10 mouse cellular contexts compared by ENCODE assay signal in genomic region chr6:28826689-28827389, GRCm38 (mm10). TPM values are rescaled to one million over a fixed set of nuclear protein-coding genes. Genes with fewer than 3 reads are reported as not detected.
DNase-seq lines count a peak whose midpoint lies in the region; ATAC-seq and TF ChIP-seq lines count a peak whose summit lies in the region.
"Had no signal": no experiment of that assay in that cellular context is flagged by ENCODE, and none has a peak within 500 bp of the region (broad histone marks: within the 10 kb centered on the region; RNA-seq: fewer than 3 reads in every experiment).

No protein-coding gene starts in this region.

- no peak overlapping the region for H3K27ac ChIP-seq in lung, embryonic 14.5 days (ENCODE audit: low read depth)
- no peak overlapping the region for H3K27ac ChIP-seq in forebrain, embryonic 11.5 days (ENCODE audit: low read depth, low read length)
- no peak overlapping the region for H3K27ac ChIP-seq in hindbrain, embryonic 12.5 days

- peak; percentile 76 for DNase-seq in lung, embryonic 14.5 days
- DNase-seq in lung, postnatal 25 days (ENCODE audit: low spot score) = no peak
- DNase-seq in forebrain, embryonic 11.5 days (ENCODE audit: low spot score) = no peak
- DNase-seq in ovary, postnatal 14 days (ENCODE audit: low spot score) = no peak
- DNase-seq in layer of hippocampus, adult 9-10 months (ENCODE audit: low spot score) = no peak
- DNase-seq in left cerebral cortex, postnatal 4 days = no peak
- DNase-seq: heart, postnatal 36 days; thymus, postnatal 25 days had no signal

- H3K4me3 ChIP-seq in lung, embryonic 14.5 days (ENCODE audit: low read depth, low read length) = no peak overlapping the region
- H3K4me3 ChIP-seq in forebrain, embryonic 11.5 days (ENCODE audit: low read depth, low read length) = no peak overlapping the region
- peak overlapping the region; percentile 29 for H3K4me3 ChIP-seq in hindbrain, embryonic 12.5 days
- H3K4me3 ChIP-seq in myocyte = no peak overlapping the region

- H3K79me2 ChIP-seq in myocyte (ENCODE audit: control insufficient read depth, insufficient read depth) = peaks cover 4% of the 10 kb centered on the region

- H3K27me3 ChIP-seq in lung, embryonic 14.5 days (ENCODE audit: insufficient read depth, low read length) = peaks cover 15% of the 10 kb centered on the region
- H3K27me3 ChIP-seq in forebrain, embryonic 11.5 days (ENCODE audit: control insufficient read depth, insufficient read depth, low read length) = no peaks in the 10 kb centered on the region; the same call in 1 of the 2 replicates
- H3K27me3 ChIP-seq in hindbrain, embryonic 12.5 days = peaks cover 12% of the 10 kb centered on the region
- H3K27me3 ChIP-seq in myocyte (ENCODE audit: control insufficient read depth, insufficient read depth, insufficient read length) = no peaks in the 10 kb centered on the region

- H3K9me3 ChIP-seq in lung, embryonic 14.5 days (ENCODE audit: low read depth, low read length) = no peaks in the 10 kb centered on the region
- no peaks in the 10 kb centered on the region for H3K9me3 ChIP-seq in forebrain, embryonic 11.5 days (ENCODE audit: control insufficient read depth, low read length)
- H3K9me3 ChIP-seq in hindbrain, embryonic 12.5 days (replicated peaks) = no peaks in the 10 kb centered on the region

- 54% methylated on average over 9 of the region's 9 CpGs for WGBS in lung, embryonic 14.5 days
- WGBS in forebrain, embryonic 11.5 days = 69% methylated on average over 9 of the region's 9 CpGs
- WGBS in hindbrain, embryonic 12.5 days = 58% methylated on average over 9 of the region's 9 CpGs

- H3ac ChIP-seq in myocyte (ENCODE audit: control insufficient read depth, insufficient read length) = no peak overlapping the region

- H3K36me3 ChIP-seq in lung, embryonic 14.5 days (ENCODE audit: insufficient read depth) = no peaks in the 10 kb centered on the region
- H3K36me3 ChIP-seq in forebrain, embryonic 11.5 days (ENCODE audit: control insufficient read depth, insufficient read depth, low read length) = no peaks in the 10 kb centered on the region
- no peaks in the 10 kb centered on the region; the same call in 1 of the 2 replicates for H3K36me3 ChIP-seq in hindbrain, embryonic 12.5 days
- no peaks in the 10 kb centered on the region for H3K36me3 ChIP-seq in myocyte (ENCODE audit: control insufficient read depth, insufficient read depth)

- intact Hi-C loops in left cerebral cortex, postnatal 4 days (cut with DNase I) = no loop called here

- 0 out of 2 replicates have a peak, but pooled peaks cover 2% of the 10 kb centered on the region for H3K4me1 ChIP-seq in lung, embryonic 14.5 days (ENCODE audit: insufficient read depth)
- H3K4me1 ChIP-seq in forebrain, embryonic 11.5 days (replicated peaks; ENCODE audit: control insufficient read depth, insufficient read depth, low read length) = peaks cover 14% of the 10 kb centered on the region; the same call in 1 of the 2 replicates
- peaks cover 62% of the 10 kb centered on the region for H3K4me1 ChIP-seq in hindbrain, embryonic 12.5 days

- no peak for TF ChIP-seq POLR2A in myocyte (IDR thresholded peaks at IDR 0.05; ENCODE audit: insufficient read length, low read depth)

- no peak overlapping the region; the same call in 1 of the 2 replicates for H3K4me2 ChIP-seq in lung, embryonic 14.5 days
- H3K4me2 ChIP-seq in forebrain, embryonic 11.5 days (ENCODE audit: low read depth, low read length, severe bottlenecking) = peak overlapping the region; percentile 37; the same call in 1 of the 2 replicates
- peak overlapping the region; percentile 97 for H3K4me2 ChIP-seq in hindbrain, embryonic 12.5 days (replicated peaks)
- H3K4me2 ChIP-seq in myocyte (ENCODE audit: low read depth) = peak overlapping the region; percentile 76

- H3K9ac ChIP-seq in lung, embryonic 14.5 days = no peak overlapping the region
- H3K9ac ChIP-seq in forebrain, embryonic 11.5 days (ENCODE audit: low read length) = 0 out of 2 replicates have a peak overlapping the region, but pooled peaks have one; percentile 14
- peak overlapping the region; percentile 47 for H3K9ac ChIP-seq in hindbrain, embryonic 12.5 days

- TF ChIP-seq CTCF in lung, embryonic 14.5 days (IDR thresholded peaks at IDR 0.05; ENCODE audit: low read depth) = peak; percentile 23; the same call in 1 of the 2 replicates

- ATAC-seq in lung, embryonic 14.5 days (ENCODE audit: insufficient read depth) = peak; percentile 62
- ATAC-seq in forebrain, embryonic 11.5 days (replicated peaks; ENCODE audit: low FRiP score) = no peak
- ATAC-seq in hindbrain, embryonic 12.5 days (ENCODE audit: low FRiP score) = no peak

TF ChIP-seq in myocyte, 11 proteins besides CTCF, POLR2A, EP300 and RAD21:
- TF ChIP-seq USF1 (IDR thresholded peaks at IDR 0.05; ENCODE audit: low read depth) (no peak), E2F4 (IDR thresholded peaks at IDR 0.05; ENCODE audit: insufficient read depth) (no peak), TCF12 (IDR thresholded peaks at IDR 0.05; ENCODE audit: insufficient read depth, poor library complexity, severe bottlenecking) (no peak), MYOD1 (IDR thresholded peaks at IDR 0.05; ENCODE audit: control insufficient read depth in 1 of 3, insufficient read length in 2 of 3, low read depth in 2 of 3) (no peak), TCF3 (IDR thresholded peaks at IDR 0.05; ENCODE audit: insufficient read length, low read depth) (no peak)
TF ChIP-seq in myocyte: peak in this region for 0.

RNA-seq across cellular contexts. Expression of gene Lrrc4, which starts 4.7 kb away (rescaled TPM):
- 0.47 and 0.63 TPM in 2 replicates for polyA plus RNA-seq in lung, embryonic 14.5 days (2014; fragmentation: Nextera tagmentation; extraction: Ambion mirVana)
- 3.6 and 3.7 TPM in 2 replicates for polyA plus RNA-seq in forebrain, embryonic 11.5 days (2014; fragmentation: Nextera tagmentation; extraction: Ambion mirVana)
- 3.6 and 4.6 TPM in 2 replicates for polyA plus RNA-seq in hindbrain, embryonic 12.5 days (2016; fragmentation: Nextera tagmentation; extraction: Ambion mirVana)
- polyA plus RNA-seq in myocyte (2012; fragmentation: generic; extraction: Trizol) = 0.72 TPM
- 10 to 100 TPM; 46.2 to 46.7 TPM for total RNA-seq in left cerebral cortex, postnatal 4 days (2021)
